Mouse (Mus musculus) heart, adult 2 months (tissue): ENCODE data around the gene Shisa3. TPM values are rescaled to one million over a fixed set of nuclear protein-coding genes. Genes with fewer than 3 reads are reported as not detected.

Experiments used
- DNase-seq, 2 experiments: peaks; one replicate each; pipeline ENCODE4 v3.0.0; 2021
- H3K27ac ChIP-seq: fragments of 200-600 bp; 2 replicates; pipeline ENCODE4 v1.8.1; 2022
- H3K27me3 ChIP-seq: fragments of 200-500 bp; 2 replicates; pipeline ENCODE4 v1.6.1; 2012; ENCODE audit warnings: mild to moderate bottlenecking, low read length, inconsistent platforms, mixed read lengths; ENCODE audit not compliant: control insufficient read depth, insufficient read depth
- H3K36me3 ChIP-seq: fragments of 200-500 bp; 2 replicates; pipeline ENCODE4 v1.6.1; 2012; ENCODE audit warnings: low read length, inconsistent platforms; ENCODE audit not compliant: control insufficient read depth, insufficient read depth
- H3K4me1 ChIP-seq: fragments of 200-500 bp; 2 replicates; pipeline ENCODE4 v1.6.1; 2011; ENCODE audit warnings: low read length; ENCODE audit not compliant: control insufficient read depth, insufficient read depth
- H3K4me3 ChIP-seq: fragments of 200-600 bp; 2 replicates; pipeline ENCODE4 v1.8.1; 2022
- H3K79me2 ChIP-seq: fragments of 200-500 bp; replicated peaks from 2 replicates; pipeline ENCODE4 v1.6.1; 2012; ENCODE audit warnings: mild to moderate bottlenecking, inconsistent platforms, low read length, moderate library complexity, mixed read lengths; ENCODE audit not compliant: control insufficient read depth, insufficient read depth
- H3K9ac ChIP-seq: fragments of 200-500 bp; 2 replicates; pipeline ENCODE4 v1.6.1; 2012; ENCODE audit warnings: low read depth, mild to moderate bottlenecking, control low read depth, inconsistent platforms, low read length, mixed read lengths
- CTCF ChIP-seq: fragments of 200-600 bp; IDR thresholded peaks from 2 replicates; pipeline ENCODE4 v1.8.1; 2022; ENCODE audit warnings: antibody characterized with exemption, mild to moderate bottlenecking, moderate library complexity
- EP300 ChIP-seq: fragments of 200-500 bp; IDR thresholded peaks from 2 replicates; pipeline ENCODE4 v1.6.1; 2011; ENCODE audit warnings: low read depth, low read length, control low read depth; ENCODE audit not compliant: insufficient read depth
- POLR2A ChIP-seq: fragments of 200-500 bp; IDR thresholded peaks from 2 replicates; pipeline ENCODE4 v1.6.1; 2011; ENCODE audit warnings: mild to moderate bottlenecking, low read depth, low read length, control low read depth; ENCODE audit not compliant: insufficient read depth
- WGBS: fragments of 180-500 bp; shearing (Covaris S2); methylation state at CpG from one replicate; pipeline ENCODE4 v1.1.7; 2018; 5-methylcytosine and 5-hydroxymethylcytosine counted together
- intact Hi-C: fragments of 180-260 bp; cut with DNase I; formaldehyde crosslinking; loops from one replicate; pipeline ENCODE4 v1.15.1; 2025
- polyA plus RNA-seq: library from polyadenylated mRNA; depleted of rRNA; stranded (reverse); fragments of >200 nt; gene quantifications from 2 replicates; pipeline ENCODE4 v1.2.3, GENCODE M21; 2012
- total RNA-seq, 2 experiments: library from RNA; stranded (reverse); gene quantifications; 2 replicates each; pipeline ENCODE4 v1.2.3; 2021

The Shisa3 gene
- total and polyA plus RNA-seq, 3 experiments: 0.59 to 1.2 (median 0.80) TPM

DNA sequence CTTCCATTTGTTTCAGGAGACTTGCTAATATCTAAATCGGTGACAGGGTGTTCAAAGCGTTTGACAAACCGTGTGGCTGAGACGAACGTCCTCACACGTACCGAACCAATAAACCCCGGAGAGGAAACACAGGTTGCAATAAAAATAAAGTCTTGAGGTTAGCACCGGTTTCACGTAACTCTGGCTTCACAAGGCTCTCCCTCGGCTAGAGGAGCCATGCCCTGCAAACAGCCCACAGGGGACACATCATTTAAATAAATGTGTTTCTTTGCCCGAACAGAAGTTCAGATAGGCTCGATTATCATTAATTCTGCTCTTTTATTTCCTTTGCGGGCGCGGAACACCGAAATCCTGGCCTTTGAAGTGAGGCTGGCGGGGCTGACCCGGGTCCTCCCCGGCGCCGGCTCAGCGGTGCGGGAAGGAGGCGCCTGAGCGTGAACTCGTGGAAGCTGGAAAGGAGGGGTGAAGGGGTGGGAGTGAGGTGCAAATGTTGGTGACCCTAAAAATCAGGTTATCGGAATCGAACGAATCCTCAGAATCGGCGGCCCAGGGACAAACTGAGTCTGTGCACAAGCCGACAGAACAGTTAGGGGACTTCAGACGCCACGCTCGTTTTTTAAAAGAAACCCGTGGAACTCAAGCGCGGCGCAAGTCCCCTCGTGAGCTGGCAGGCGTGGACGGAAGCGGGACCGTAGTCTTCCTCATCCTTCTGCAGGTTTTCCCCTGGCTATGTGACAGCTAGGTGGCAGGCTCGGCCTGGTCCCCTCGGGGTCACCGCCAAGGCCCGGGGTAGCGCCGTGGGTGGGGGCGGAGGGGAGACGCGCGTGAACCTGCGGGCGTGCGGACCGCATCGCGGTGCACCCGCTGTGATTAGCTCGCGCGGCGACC is 522 bp upstream of the Shisa3 start:
- intact Hi-C loops: loop anchor here (5.0 kb wide), 2 partner anchors 75 to 120 kb away; no protein-coding TSS in a partner anchor
- H3K4me1 ChIP-seq: no peaks in the 10 kb centered on the region
- 4% methylated on average over 66 of the region's 66 CpGs for WGBS
- DNase-seq: peak; percentile 50 to 61
- TF ChIP-seq CTCF (peak; percentile 39), EP300 (no peak)
- peak overlapping the region; percentile 58 for H3K9ac ChIP-seq
- peak overlapping the region; percentile 54 for H3K4me3 ChIP-seq
- H3K27me3 ChIP-seq: peaks cover 22% of the 10 kb centered on the region
- no peaks in the 10 kb centered on the region for H3K36me3 ChIP-seq
- H3K27ac ChIP-seq: no peak overlapping the region
- H3K79me2 ChIP-seq: no peaks in the 10 kb centered on the region

DNA sequence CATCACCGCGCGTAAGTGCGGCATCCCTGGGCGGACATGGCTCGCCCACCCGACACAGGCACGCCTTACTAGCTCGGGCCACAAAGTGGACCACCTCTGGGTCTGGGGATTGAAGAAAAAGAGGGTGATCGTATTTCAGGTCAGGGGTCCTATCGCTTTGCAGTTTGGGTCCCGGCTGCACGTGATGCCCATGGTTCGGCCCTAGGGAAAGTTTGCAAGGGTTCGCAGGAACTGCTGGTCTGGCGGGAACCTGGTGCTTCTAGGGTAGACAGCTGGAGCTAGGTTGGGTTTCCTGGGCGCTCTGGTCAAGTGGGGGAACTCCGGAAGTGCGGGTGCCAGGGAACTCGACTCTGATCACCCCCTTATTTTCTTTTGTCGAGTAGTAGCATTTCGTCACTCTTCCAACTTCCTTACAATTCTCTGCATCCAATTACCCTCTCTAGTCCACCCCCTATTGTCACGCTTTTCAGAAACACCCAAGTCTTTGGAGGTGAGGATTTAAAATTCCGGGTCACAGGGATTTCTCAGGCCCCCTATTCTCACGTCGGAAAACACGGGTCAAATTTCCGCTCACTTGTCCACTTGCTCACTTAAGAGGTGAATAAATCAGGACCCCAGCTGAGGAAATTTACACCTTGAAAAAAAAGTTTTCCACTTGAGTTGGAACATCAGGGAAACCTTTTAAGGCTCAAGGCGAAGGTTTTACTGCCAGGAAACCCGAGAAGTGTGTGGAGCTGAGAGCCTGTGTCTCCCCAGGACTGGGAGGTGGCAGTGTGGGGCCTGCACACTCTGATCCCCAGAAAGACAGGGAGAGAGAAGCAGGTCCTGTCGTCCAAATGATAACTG is 1.2 kb downstream of the Shisa3 start:
- no peak for TF ChIP-seq EP300
- TF ChIP-seq CTCF: no peak
- TF ChIP-seq POLR2A: no peak
- Histone ChIP-seq H3K27me3 (peaks cover 22% of the 10 kb centered on the region), H3K36me3 (no peaks in the 10 kb centered on the region), H3K27ac (no peak overlapping the region), H3K4me3 (peak overlapping the region; percentile 54), H3K79me2 (no peaks in the 10 kb centered on the region), H3K4me1 (no peaks in the 10 kb centered on the region), H3K9ac (no peak overlapping the region)
- WGBS: 25% methylated on average over 31 of the region's 31 CpGs
- intact Hi-C loops: loop anchor here (5.0 kb wide), 2 partner anchors 77 to 118 kb away; no protein-coding TSS in a partner anchor
- DNase-seq: no peak

DNA sequence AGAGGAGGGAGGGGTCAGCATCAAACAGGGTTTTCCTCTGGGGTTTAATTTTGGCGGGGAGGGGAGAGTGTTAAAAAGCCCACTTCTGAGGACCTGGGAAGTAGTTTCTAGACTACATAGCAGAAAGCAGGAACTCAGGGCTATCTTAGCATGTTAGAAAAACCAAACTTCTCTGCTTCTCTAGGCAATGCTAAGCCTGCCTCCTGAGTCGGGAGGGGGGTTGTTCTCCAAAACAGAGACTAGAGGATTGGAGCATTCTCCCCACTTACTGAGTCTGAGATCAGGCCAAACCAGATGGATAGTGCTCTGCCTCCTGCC is 1.8 kb downstream of the Shisa3 start:
- TF ChIP-seq CTCF: no peak
- TF ChIP-seq EP300: no peak
- no peak for TF ChIP-seq POLR2A
- H3K36me3 ChIP-seq: no peaks in the 10 kb centered on the region
- 49% methylated on average over 2 of the region's 2 CpGs for WGBS
- no peak for DNase-seq
- H3K9ac ChIP-seq: no peak overlapping the region
- peaks cover 22% of the 10 kb centered on the region for H3K27me3 ChIP-seq
- no peaks in the 10 kb centered on the region for H3K79me2 ChIP-seq
- no peaks in the 10 kb centered on the region for H3K4me1 ChIP-seq
- H3K27ac ChIP-seq: no peak overlapping the region
- no peak overlapping the region for H3K4me3 ChIP-seq
- intact Hi-C loops: loop anchor here (5.0 kb wide), 2 partner anchors 77 to 118 kb away; no protein-coding TSS in a partner anchor

DNA sequence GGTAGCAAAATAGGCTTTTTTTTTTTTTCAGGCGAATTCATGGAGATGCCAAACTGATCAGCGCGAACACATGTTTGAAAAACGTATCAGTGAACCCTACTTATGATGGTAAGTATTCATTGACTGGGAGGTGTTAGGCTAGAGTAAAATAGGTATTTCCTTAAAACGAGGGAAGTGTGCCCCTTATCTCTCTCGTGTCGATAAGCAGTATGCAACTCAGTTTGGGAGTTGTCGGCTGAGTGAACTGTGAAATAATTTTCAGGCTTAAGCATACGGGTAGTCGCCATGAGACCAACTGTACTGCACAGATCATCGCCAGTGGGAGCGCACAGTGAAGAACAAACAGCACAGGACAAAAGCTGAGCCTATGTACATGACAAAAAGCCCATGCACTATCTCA is 13.5 kb downstream of the Shisa3 start:
- TF ChIP-seq EP300: no peak
- no peak for TF ChIP-seq CTCF

DNA sequence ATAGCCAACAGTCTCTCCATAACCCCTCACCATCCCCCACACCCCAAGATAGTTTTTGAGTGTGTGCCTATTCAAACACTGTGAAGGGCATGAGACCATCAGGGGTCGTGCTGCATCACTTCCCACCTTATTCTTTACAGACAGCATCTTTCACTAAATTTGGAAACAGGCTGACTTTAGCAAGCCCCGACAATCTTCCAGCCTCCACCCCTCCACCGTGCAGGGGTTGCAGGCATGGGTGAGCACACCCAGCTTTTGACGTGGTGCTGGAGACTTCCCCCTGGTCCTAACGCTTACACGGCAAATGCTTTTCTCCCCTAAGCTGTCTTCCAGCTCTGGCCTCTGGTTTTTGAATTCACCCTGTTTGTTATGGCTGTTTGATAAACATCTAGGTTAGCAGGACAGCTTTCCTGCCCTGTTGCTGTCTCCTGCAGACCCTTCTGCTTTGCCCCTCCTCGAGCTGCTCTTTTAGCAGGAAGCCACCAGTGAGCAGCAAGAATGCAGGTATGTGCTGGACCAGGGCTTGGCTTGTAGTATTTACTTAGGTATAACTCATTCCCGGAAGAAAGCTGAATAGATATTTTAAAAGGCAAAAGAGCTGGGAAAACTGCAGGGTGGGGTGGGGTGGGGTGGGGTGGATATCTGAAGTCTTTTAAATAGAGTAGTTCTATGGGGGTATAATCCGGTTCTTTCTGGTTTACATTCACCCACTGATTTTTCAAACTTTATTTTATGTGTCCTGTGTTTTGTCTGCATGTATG is 20.7 kb downstream of the Shisa3 start:
- no peak for DNase-seq
- TF ChIP-seq POLR2A (no peak), EP300 (no peak), CTCF (no peak)
- Histone ChIP-seq H3K9ac (no peak overlapping the region), H3K79me2 (no peaks in the 10 kb centered on the region), H3K4me3 (no peak overlapping the region), H3K36me3 (no peaks in the 10 kb centered on the region), H3K4me1 (no peaks in the 10 kb centered on the region), H3K27ac (no peak overlapping the region), H3K27me3 (no peaks in the 10 kb centered on the region)
- WGBS: 70% methylated on average over 9 of the region's 9 CpGs
- intact Hi-C loops: no loop called here

More for the DNA sequence above, 13.5 kb downstream of the Shisa3 start:
- intact Hi-C loops: no loop called here
- Histone ChIP-seq H3K4me3 (no peak overlapping the region), H3K79me2 (no peaks in the 10 kb centered on the region), H3K27me3 (no peaks in the 10 kb centered on the region), H3K27ac (no peak overlapping the region), H3K4me1 (no peaks in the 10 kb centered on the region), H3K36me3 (no peaks in the 10 kb centered on the region), H3K9ac (no peak overlapping the region)
- no peak for DNase-seq
- WGBS: 73% methylated on average over 12 of the region's 12 CpGs
